Mouse (Mus musculus): ENCODE data around the gene Inafm2.

The Inafm2 gene

DNA sequence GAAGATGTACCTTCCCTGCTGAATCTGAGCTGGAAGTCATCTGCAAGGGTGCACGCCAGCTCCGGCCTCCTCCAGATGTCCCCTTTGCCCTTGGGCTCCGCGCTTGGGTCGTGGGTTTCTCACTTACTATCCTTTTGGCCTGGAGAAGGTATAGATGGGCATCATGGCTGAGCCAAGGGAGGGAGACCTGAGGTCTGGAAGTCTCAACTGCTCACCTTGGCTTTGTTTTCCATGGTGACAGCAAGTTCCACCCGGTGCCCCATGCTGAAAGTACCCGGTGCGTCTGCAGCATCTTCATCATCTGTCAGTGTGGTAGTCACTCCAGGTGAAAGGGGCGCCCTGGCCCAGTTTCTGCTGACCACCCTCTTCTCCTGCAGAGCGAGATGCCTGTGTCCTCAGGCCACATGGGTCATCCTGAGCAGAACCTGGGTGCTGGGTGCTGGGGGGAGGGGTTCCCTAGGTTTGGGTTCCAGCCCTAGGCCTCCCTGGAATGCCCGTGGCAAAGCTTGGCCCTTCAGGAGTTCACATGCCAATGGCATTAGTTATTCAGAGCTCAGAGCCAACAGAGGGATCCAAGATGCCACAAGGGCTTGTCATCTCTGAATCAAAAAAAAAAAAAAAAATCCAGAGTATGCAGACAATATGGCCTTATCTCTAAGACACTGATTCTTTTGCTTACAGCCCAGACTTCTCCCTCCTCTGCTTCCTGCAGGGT is 14.9 kb downstream of the Inafm2 start:
- no peak for DNase-seq

DNA sequence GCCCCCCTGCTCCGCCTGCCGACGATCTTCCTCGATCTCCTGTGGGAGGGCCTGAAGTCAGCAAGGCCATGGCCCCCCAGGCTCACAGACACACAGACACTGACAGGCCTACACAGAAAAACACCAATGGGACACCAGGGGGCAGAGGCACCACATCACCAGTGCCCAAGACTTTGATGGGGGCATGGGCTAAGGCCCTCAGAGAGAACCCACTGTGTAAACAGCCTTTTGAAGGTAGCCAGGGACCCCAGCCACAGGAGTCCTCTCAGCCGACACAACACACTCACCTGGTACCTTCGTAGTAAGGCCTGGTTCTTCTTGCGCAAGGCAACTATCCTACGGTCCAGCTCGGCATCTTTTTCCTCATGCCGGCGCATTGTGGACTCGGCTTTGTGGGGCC is 15.8 kb downstream of the Inafm2 start:
- no peak for DNase-seq

GRCm38 (mm10) chr2:118761906-118762783 is 16.6 kb downstream of the Inafm2 start, which contains the start of gene Ccdc9b:
Gene Ccdc9b, minus strand, starts transcription at chr2:118762661.
- peak; percentile 51 to 54 for DNase-seq

DNA sequence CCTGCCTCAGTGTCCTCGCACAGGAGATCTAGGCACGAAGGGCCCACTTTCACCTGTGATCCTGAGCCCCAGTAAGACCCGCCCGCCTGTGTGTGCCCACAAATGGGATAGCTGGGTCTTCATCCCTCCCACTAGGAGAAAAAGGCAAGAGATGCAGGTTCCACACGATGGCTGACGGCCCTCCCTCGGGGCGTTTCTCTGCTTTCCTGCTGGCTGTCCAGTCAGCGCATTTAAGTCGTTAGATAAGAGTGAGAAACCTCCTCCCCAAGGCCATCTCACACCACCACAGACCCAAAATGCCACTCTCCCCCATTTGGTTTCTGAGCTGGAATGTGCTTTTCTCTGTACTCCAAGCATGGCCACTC is 17.2 kb downstream of the Inafm2 start:
- DNase-seq = no peak

DNA sequence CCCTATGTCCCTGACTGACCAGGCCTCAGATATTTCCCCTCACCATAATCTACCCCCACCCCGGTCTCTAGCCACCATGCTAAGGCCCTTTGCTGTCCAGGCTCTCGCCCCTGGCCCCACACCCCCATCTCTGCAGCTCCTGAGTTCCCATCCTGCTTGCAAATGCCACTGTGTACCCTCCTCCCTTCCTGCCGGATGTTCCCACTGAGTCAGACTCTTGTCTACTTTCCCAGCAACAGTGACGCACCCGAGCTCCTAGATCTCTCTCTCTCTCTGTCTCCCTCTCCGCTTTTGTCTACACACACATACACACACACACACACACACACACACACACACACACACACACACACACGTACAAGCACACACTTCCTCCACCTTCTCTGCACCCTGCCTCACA is 17.9 kb downstream of the Inafm2 start:
- DNase-seq = no peak

DNA sequence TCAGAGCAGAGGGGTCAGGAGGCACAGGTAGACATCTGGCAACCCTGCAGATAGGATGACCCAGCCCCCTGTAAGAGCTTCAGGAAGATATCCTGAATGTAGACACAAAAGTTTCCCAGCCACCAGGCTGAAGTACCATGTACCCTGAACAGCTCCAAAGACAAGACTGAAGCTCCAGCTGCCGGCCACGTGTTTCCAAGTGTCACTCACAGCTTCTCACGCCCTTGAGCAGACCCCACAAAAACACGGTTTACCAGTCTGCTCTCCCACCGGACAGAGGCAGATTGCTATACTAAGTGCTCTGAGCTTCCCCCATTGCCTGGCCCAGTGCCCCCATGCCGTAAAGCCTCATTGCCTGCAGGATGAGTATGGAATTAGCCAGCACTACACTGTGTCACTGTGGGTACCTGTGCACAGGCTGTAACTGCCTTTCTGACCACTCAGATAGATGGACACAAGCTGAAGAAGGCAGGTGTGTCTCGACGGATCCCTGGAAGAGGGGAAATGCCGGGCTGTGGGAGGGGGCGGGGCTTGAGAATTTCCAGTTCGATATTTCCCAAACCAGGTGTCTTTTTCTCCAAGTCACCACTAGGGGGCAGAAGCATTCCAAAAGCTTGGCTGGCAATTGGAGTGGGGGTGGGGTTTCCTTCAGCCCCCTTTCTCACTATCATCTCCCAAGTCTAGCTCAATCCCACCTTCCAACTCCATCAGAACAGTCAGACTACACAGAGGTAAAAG is 18.7 kb downstream of the Inafm2 start:
- DNase-seq = peak in 1 of 2 experiments; percentile 41

GRCm38 (mm10) chr2:118764875-118765274 is 19.3 kb downstream of the Inafm2 start:
- DNase-seq = no peak

DNA sequence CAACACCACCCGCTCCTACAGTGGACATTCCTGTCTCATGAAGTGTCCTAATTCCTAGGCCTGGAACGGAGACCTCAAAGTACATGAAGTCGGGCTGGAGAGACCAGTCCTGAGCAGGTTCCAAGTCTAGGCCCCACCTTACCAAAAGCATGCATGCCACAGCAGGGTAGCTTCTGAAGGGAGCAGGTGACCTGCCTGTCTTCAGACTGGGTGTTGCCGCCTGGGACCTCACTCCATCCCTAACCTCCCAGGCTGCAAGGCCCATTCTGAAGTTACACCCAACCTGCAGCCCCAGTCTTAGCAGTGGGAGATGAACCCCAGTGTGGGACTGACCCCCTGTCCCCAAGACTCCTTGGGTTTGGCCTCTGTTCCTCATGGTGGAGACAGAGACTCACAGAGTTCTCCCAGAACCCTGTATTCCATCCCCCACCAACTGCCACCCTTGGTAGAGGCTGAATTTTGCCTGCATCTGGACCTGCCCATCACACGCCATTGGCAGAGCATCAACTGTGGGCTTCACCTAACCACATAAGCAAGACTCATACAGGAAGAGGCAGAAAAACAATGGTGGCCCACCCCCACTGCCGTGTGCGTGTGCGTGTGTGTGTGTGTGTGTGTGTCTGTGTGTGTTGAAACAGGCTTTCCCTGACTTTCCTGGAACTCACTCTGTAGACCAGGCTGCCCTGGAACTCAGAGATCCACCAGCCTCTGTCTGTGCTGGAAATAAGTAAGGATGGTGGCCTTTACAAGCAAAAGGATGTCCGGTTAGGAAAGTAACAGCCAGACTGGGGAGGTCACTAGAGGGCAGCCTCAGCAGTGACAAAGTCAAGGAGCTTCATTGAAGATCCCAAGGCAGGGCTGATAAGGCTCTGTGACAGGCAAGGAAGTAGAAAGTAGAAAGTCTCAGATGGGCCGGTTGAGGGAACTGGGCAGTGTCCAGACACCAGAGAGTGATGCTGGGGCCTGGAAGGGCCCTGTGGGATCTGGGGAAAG is 20.8 kb downstream of the Inafm2 start:
- no peak for DNase-seq

DNA sequence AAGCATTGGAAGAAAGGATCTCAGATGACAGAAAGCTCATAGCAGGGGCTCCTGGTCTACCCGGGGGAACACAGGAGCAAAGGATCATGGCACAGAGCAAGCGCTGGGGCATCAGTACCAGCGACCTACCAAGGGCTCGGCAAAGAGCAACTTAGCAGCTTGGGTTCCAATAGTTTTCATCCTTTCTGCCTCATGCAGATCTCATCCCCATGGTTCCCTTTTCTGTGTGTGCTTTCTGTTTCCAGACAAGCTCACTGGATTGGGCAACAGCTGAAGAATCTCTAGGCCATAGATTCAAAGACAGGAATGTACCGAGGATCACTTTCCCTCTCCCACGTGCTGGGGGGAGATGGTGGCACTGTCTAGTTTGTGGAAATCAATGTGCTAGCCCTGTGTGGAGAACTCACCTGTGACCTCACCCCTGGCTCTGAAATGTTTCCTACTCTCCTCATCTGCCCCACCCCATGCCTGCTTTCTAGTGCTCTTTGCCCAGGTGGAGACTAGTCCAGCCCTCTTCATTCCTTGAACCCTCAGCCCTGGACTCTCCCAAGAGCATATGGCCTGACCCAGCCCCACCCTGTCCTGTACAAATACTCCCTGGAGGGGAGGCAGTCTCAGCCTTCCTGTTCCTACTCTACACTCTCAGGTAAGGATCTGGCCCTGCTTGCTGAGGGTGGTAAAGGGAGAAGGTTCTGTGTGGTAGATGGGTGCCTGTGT is 26.8 kb downstream of the Inafm2 start, which contains the start of gene Phgr1:
Gene Phgr1, plus strand, starts transcription at position 612 of the 717 bp plus-strand sequence.
- no peak for DNase-seq

GRCm38 (mm10) chr2:118774536-118774935 is 29.0 kb downstream of the Inafm2 start:
- no peak for DNase-seq

DNA sequence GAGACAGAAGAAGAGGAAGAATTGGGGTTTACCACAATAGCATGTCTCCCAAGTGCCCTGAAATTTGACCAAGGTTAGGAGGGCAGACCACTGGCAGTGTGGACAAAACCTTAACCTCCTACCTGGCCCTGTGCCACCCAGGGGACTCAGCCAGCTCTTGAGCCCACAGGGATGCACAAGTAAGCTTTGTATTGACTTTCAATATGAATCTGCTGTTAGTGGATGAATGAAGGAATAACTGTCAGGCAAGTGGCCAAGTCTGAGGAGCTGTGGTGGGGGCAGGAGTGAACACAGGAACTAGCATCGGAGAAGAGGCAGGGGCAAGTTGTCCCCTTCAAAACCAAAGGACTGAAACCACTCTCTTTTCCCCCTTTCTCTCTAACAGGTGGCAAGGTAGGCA is 29.8 kb downstream of the Inafm2 start:
- no peak for DNase-seq

DNA sequence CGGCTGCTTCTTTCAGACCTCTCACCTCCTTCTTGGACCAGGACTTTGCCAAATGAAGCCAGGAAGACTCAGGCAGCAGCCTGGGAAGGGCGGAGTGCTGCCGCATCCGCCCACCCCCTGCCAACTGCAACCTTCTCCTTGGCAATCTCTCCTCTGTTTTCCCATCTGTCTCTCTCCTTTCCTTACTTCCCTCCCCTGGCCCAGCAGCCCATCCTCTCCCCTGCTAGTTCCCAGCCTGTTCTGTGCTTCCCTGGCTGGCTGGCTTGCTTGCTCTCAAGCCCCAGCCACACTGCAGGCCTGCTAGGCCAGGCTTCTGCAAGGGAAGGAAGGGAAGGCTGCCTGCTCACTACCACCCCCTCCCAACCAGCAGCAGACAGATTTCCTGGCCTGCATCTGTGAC is 30.3 kb downstream of the Inafm2 start:
- no peak for DNase-seq

DNA sequence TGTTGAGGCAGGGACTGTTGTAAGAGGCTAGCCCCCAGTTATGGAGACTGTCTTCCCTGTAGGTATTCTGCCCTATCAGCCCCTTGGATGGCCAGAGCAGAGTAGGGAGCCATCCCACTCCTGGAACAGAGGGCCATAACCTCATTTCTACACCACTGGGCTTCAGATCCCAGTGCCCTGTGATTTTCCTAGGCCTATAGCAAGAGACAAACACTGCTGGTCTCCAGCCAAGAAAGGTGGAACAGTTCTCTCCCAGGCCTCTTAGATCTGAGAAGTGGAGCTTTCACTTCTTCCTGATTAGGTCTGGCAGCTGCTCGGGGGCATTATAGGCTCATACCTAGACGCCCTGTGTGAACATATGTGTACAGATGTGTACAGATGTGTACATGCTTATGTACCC is 30.7 kb downstream of the Inafm2 start:
- no peak for DNase-seq

DNA sequence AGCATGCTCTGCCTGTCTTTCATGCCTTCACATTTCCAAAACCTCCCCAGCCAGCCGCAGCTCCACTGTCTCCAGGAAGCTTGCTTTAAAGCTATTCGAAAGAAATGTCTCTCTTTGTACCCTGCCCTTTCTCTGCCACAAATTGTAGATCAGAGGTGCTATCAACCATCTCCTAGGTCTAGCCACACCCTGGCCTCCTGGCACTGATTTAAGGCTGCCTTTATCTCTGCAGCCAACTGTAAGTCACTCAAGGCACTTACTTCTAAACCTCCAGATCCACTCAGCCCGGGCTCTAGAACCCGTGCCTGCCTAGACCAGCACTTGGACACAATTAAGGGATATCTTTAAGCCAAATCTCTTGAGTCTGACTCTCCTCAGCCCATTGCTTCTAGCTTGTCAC is 32.9 kb downstream of the Inafm2 start:
- no peak for DNase-seq

- DNase-seq = no peak
Measured at GRCm38 (mm10) chr2:118779065-118779464, 33.5 kb downstream of the Inafm2 start.

DNA sequence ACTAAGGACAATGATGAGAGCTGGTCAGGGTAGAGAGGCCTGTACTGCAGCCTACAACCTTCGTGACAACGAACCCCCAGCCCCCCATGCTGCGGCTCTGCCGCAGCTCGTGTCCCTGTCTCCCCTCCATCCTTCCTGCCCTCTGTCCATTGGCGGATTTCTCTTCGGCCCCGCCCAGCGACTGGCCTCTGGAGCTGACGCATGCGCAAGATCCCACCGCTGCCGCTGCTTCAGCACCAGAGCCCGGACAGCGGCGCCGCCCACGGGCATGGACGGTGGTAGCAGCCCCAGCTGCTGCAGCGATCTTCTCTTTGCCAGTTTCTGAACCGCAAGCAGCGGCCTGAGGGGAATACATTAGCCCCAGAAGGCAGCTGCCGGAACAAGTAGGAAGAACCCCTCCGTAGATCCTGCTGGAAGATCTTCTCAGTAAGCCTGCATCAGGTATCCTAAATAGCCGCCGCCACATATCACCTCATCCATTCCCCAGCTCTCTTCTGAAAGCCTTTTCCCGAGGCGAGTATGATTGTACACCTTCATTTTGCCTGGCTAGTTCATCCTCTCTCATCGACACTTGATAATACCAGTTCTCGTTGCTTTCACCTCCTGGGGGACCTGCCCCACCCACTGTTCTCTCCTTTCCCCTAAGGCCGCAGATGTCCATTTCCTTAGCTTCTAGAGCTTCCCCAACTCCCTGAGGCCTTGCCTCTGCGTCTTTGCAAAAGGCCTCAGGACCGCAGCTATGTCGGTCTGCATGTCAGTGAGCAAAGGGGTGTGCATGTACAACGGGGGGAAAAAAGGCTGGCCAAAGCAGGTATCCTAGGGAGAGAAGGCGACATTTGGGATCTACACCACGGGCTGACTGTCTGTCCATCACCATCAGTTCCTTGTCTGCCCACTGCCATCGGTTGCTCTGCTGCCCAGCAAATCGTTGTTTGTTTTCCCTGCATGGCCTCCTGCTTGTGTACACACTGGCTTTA is 34.2 kb downstream of the Inafm2 start, which contains the start of gene Disp2:
Gene Disp2, plus strand, starts transcription at position 216 of the 977 bp plus-strand sequence.
- peak; percentile 69 to 82 for DNase-seq

DNA sequence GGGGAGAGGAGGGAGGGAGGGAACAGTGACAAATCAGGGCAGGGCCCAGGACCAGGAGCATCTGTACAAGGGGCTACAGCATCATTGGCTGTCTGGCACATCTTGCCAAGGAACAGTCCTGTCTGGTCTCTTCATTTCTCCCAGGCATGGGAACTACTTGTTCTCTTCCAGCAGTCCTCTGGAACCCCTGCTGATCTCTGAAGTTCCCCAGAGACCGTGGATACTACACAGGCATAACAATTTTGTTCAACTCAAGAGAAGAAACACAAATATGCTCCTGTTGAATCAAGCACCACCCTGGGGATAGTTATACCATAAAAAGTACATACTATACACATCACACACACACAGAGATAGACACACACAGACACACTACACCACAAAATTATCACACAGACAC is 35.6 kb downstream of the Inafm2 start:
- DNase-seq = no peak

DNA sequence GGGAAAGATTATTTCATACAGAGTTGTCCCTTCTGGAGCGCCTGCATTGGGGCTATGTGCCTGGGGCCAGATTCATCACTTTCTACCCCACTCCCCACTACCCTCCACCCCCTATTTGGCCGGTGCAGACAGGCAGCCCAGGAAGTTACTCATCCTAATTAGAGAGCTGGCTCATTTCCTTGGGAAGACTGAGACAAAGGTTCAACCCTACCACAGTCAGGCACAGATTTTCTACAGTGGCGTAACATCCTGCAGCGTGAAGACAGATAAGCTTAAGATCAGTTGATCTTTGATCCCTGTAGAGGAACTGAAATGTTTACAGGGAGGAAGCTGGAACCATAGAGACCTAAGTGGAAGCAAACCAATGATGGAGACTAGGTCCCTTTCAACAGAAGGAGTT is 36.7 kb downstream of the Inafm2 start:
- no peak for DNase-seq

DNA sequence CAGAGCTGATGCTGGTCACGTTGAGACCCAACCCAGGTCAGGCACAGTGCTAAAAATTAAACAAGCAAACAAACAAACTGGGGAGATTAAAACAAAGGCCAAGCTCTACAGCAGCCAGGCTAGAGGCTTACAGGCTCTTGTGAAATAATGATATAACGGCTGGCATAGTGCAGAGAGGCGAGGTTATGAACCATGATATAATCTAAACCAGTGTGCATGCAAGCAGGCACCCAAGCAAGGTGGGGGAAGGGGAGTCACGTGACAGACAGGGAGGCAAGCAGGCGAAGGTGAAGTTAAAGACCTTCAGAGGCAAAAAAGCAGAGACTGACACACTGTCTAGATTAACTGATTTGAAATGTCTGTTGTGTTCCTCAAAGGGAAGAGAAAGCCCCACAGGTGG is 37.5 kb downstream of the Inafm2 start:
- no peak for DNase-seq

DNA sequence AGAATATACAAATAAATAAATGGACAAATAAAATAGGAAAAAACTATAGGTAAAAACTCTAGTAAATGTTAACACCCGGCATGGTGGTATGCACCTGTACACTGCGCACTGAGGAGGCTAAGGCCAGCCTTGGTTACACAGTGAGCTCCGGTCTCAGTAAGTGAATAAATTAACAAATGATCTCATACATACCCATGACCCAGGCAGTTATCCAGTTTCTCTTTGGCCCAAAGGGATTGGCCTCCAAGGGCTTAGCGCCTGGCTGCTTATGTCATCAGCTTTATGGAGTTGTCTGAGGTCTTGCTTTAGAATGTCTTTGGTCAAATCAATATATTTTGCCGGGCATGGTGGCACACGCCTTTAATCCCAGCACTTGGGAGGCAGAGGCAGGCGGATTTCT is 38.1 kb downstream of the Inafm2 start:
- DNase-seq = no peak

Measured in spleen, adult 18-20 months (tissue).